Mouse (Mus musculus): ENCODE measurements around the gene Zfp52. TPM values are rescaled to one million over a fixed set of nuclear protein-coding genes. Genes with fewer than 3 reads are reported as not detected.

The Zfp52 gene
- polyA plus RNA-seq (2015; fragmentation: Nextera tagmentation; extraction: Ambion mirVana) = 3.4 and 3.8 TPM in 2 replicates

DNA sequence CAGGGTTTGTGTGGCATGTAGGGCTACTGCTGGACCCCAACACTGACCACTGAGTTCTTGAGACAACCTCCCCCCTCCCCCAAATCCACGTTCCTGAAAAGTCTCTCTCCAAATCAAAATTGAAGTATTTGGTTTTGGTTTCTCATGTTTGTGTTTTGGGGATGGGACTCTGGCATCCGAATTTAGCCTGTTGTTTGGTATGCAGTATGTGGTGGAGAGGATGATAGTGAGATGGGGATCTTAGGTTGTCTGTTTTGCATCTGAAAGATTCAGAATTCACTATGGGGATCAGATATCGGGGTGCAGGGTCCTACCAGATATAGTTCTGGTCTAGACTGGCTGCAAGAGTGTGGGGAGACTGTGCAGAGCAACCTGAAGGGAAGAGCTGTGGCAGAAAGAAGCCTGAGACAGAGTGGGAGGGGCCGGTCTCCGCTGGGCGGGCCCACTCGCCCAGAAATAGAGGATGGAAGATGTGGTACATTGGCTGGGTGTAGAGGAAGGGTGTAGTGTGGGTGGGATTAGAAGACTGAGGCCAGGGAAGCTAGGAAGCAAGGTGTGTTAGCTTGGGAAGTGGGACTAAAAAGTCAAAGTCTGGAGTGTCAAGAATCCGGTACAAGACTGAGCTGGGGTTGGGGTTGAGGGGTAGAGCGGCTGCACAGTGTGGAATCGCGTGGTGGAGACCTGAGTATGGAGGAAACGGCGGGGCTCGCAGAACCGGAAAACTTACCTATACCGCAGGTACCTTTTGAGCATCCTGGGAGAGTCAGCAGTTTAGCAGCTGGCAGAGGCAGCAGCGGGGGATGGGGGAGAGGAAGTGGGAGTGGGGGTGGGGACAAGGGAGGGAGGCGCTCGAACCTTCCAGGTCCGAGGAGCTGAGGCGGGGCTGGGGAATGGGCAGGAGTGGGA is at the start of gene Zfp52:
Gene Zfp52 (plus strand): TSS at position 444 of the 906 bp plus-strand sequence.

DNA sequence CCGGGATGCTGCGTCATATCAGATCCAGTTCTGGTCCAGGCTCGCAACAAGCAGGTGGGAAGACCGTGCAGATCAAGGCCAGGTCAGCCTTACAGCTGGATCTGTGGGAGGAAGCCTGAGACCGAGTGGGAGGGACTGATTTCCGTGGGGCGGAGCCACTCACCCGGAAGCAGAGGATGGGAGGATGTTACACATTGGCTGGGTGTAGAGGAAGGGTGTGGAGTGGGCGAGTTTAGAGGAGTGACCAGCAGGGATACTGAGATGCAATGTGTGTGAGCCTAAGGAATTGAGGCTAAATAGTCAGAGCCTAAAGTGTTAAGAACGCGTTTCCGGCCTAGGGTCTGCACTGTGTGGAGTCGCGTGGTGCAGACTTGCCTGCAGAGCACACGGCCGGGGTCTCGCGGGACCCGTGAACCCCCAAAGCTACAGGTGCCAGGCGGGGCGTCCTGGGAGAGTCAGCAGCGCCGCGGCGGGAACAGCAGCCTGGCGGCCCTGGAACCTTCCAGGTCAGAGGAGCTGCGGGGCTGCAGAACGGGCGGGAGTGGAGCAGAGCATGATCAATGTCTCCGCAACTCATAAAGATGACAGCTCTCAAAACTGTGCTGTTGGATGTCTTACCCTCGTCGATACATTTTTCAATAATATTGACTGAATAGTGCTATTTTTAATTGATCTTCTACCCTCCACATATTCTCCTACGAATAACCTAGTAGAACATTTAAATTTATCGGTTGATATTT is 46.4 kb upstream of the Zfp52 start, which contains the start of gene Zfp53:
Gene Zfp53 (plus strand): TSS at position 239 of the 740 bp plus-strand sequence.

DNA sequence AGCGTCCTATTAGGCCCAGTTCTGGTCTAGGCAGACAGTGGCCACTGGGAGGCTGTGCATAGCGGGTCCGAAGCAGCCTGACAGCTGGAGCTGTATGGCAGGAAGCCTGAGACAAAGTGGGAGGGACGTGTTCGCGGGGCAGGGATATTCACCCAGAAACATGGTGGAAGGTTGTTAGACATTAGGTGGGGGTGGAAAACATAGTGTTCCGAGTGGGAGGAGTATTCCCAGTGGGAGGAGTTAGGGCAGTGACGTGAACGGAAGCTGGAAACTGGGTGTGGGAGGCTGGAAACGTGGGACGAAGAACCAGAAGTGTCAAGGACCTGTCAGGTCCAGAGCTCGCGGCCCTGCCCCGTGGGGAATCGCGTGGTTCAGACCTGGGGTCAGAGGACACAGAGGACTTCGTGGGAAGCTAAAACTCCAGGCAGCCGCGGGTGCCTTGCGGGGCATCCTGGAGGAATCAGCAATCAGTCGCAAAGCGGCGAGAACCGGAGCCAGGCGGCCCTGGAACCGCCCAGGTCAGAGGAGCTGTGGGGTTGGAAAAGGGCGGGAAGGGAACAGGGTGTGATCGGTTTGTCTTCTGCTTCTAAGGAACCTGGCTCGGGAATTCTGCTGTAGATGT is 31.5 kb downstream of the Zfp52 start, which contains the start of gene Zfp948:
Gene Zfp948 (plus strand): TSS at position 281 of the 622 bp plus-strand sequence.

Other genes starting within 250 kb of the Zfp52 start
- gene Vmn1r237, start 223.7 kb upstream of the Zfp52 start, polyA plus RNA-seq (2015; fragmentation: Nextera tagmentation; extraction: Ambion mirVana) = not detected in 2 replicates
- 2.0 and 2.3 TPM in 2 replicates for gene Zfp677, start 151.8 kb upstream of the Zfp52 start, polyA plus RNA-seq (2015; fragmentation: Nextera tagmentation; extraction: Ambion mirVana)
- gene Zfp54, start 112.3 kb upstream of the Zfp52 start, polyA plus RNA-seq (2015; fragmentation: Nextera tagmentation; extraction: Ambion mirVana) = 3.6 and 4.1 TPM in 2 replicates
- 6.6 and 7.4 TPM in 2 replicates for gene Zfp51, start 85.2 kb upstream of the Zfp52 start, polyA plus RNA-seq (2015; fragmentation: Nextera tagmentation; extraction: Ambion mirVana)
- gene Zfp53, start 46.5 kb upstream of the Zfp52 start, polyA plus RNA-seq (2015; fragmentation: Nextera tagmentation; extraction: Ambion mirVana) = 5.7 and 7.2 TPM in 2 replicates
- 10.0 and 13.3 TPM in 2 replicates for gene Zfp948, start 31.5 kb downstream of the Zfp52 start, polyA plus RNA-seq (2015; fragmentation: Nextera tagmentation; extraction: Ambion mirVana)
- gene Zfp983, start 115.1 kb downstream of the Zfp52 start, polyA plus RNA-seq (2015; fragmentation: Nextera tagmentation; extraction: Ambion mirVana) = 1.3 and 1.7 TPM in 2 replicates
- 2.7 and 3.2 TPM in 2 replicates for gene Gm10226, start 156.3 kb downstream of the Zfp52 start, polyA plus RNA-seq (2015; fragmentation: Nextera tagmentation; extraction: Ambion mirVana)
- gene Zfp760, start 172.2 kb downstream of the Zfp52 start, polyA plus RNA-seq (2015; fragmentation: Nextera tagmentation; extraction: Ambion mirVana) = 2.5 and 2.9 TPM in 2 replicates
- gene Zfp229, start 195.3 kb downstream of the Zfp52 start, polyA plus RNA-seq (2015; fragmentation: Nextera tagmentation; extraction: Ambion mirVana) = 3.8 and 4.5 TPM in 2 replicates

Data from urinary bladder, postnatal 0 days (tissue).